Mouse (Mus musculus) MEL (cell line): ENCODE data around the gene Kit. TPM values are rescaled to one million over a fixed set of nuclear protein-coding genes. Genes with fewer than 3 reads are reported as not detected.

Experiments
- DNase-seq: peaks from one replicate; pipeline ENCODE4 v3.0.0; 2011; ENCODE audit warnings: low read depth, low spot score
- H3K27ac ChIP-seq: 2 replicates; pipeline ENCODE4 v1.5.1; 2012; ENCODE audit warnings: low read depth, mild to moderate bottlenecking, control low read depth, low read length, moderate library complexity; ENCODE audit not compliant: control insufficient read depth
- H3K27me3 ChIP-seq, 2 experiments: fragments of 150-350 bp in 1 of 2; sonication (generic) in 1 of 2; 2 replicates each; pipeline ENCODE4 v1.6.1; 2012; ENCODE audit warnings: low read length in 2 of 2, mild to moderate bottlenecking in 2 of 2, improper control_type of control experiment in 1 of 2, moderate library complexity in 1 of 2; ENCODE audit not compliant: insufficient read depth in 2 of 2, control insufficient read depth in 1 of 2
- H3K36me3 ChIP-seq, 2 experiments: 2 replicates each; pipeline ENCODE4 v1.6.1; 2012 to 2014; ENCODE audit warnings: low read length in 2 of 2, improper control_type of control experiment in 1 of 2, inconsistent platforms in 1 of 2, mild to moderate bottlenecking in 1 of 2; ENCODE audit not compliant: insufficient read depth in 2 of 2, control insufficient read depth in 1 of 2
- H3K4me1 ChIP-seq, 2 experiments: fragments of 150-350 bp in 1 of 2; sonication (generic) in 1 of 2; 2 replicates each; pipeline ENCODE4 v1.6.1; 2012; ENCODE audit warnings: low read length in 2 of 2, improper control_type of control experiment in 1 of 2, mild to moderate bottlenecking in 1 of 2; ENCODE audit not compliant: insufficient read depth in 2 of 2, control insufficient read depth in 1 of 2
- H3K4me3 ChIP-seq, 2 experiments: fragments of 150-350 bp in 1 of 2; sonication (generic) in 1 of 2; 2 replicates each; pipeline ENCODE4 v1.5.1; 2012; ENCODE audit warnings: low read depth in 2 of 2, low read length in 2 of 2, mild to moderate bottlenecking in 2 of 2, moderate library complexity in 2 of 2, control low read depth in 1 of 2, improper control_type of control experiment in 1 of 2; ENCODE audit not compliant: control insufficient read depth in 1 of 2, insufficient read depth in 1 of 2
- H3K79me2 ChIP-seq: 2 replicates; pipeline ENCODE4 v1.6.1; 2012; ENCODE audit warnings: mild to moderate bottlenecking, low read length, moderate library complexity; ENCODE audit not compliant: control insufficient read depth, poor library complexity, insufficient read depth
- H3K9ac ChIP-seq: 2 replicates; pipeline ENCODE4 v1.6.1; 2012; ENCODE audit warnings: low read depth, mild to moderate bottlenecking, control low read depth, low read length, moderate library complexity; ENCODE audit not compliant: control insufficient read depth, poor library complexity, severe bottlenecking
- H3K9me3 ChIP-seq: fragments of 150-350 bp; sonication (generic); replicated peaks from 2 replicates; pipeline ENCODE4 v1.6.1; 2012; ENCODE audit warnings: mild to moderate bottlenecking, low read length, improper control_type of control experiment, moderate library complexity; ENCODE audit not compliant: insufficient read depth
- ELF1 ChIP-seq: IDR thresholded peaks from 2 replicates; pipeline ENCODE4 v1.6.1; 2014; ENCODE audit warnings: low read depth, mild to moderate bottlenecking, inconsistent platforms, low read length, improper control_type of control experiment, moderate library complexity
- ETS1 ChIP-seq: IDR thresholded peaks from 2 replicates; pipeline ENCODE4 v1.6.1; 2012; ENCODE audit warnings: low read depth, mild to moderate bottlenecking, inconsistent platforms, low read length, improper control_type of control experiment, moderate library complexity
- GABPA ChIP-seq: IDR thresholded peaks from 2 replicates; pipeline ENCODE4 v1.6.1; 2012; ENCODE audit warnings: low read depth, mild to moderate bottlenecking, inconsistent platforms, low read length, improper control_type of control experiment, moderate library complexity
- GATA1 ChIP-seq: IDR thresholded peaks from 2 replicates; pipeline ENCODE4 v1.6.1; 2011; ENCODE audit warnings: low read depth, low read length, improper control_type of control experiment
- JUND ChIP-seq: IDR thresholded peaks from 2 replicates; pipeline ENCODE4 v1.6.1; 2011; ENCODE audit warnings: low read depth, mild to moderate bottlenecking, improper control_type of control experiment, low read length
- KAT2A ChIP-seq: conservative IDR thresholded peaks from 2 replicates; pipeline ENCODE4 v1.6.1; 2012; ENCODE audit warnings: low read depth, low read length, improper control_type of control experiment, inconsistent platforms
- MAFK ChIP-seq: IDR thresholded peaks from 2 replicates; pipeline ENCODE4 v1.6.1; 2011; ENCODE audit warnings: low read depth, mild to moderate bottlenecking, low read length, improper control_type of control experiment, borderline replicate concordance
- MAX ChIP-seq: IDR thresholded peaks from 2 replicates; pipeline ENCODE4 v1.6.1; 2011; ENCODE audit warnings: low read length, improper control_type of control experiment
- MAZ ChIP-seq: IDR thresholded peaks from 2 replicates; pipeline ENCODE4 v1.6.1; 2012; ENCODE audit warnings: low read depth, mild to moderate bottlenecking, inconsistent platforms, low read length, improper control_type of control experiment
- MYC ChIP-seq: IDR thresholded peaks from 2 replicates; pipeline ENCODE4 v1.6.1; 2011; ENCODE audit warnings: low read depth, mild to moderate bottlenecking, low read length, improper control_type of control experiment, moderate library complexity
- NELFE ChIP-seq: IDR thresholded peaks from 2 replicates; pipeline ENCODE4 v1.6.1; 2011; ENCODE audit warnings: low read depth, low read length, improper control_type of control experiment
- POLR2A ChIP-seq, 2 experiments: IDR thresholded peaks; 2 replicates each; pipeline ENCODE4 v1.6.1; 2011 to 2012; ENCODE audit warnings: low read length in 2 of 2, mild to moderate bottlenecking in 2 of 2, control low read depth in 1 of 2, improper control_type of control experiment in 1 of 2, low read depth in 1 of 2, moderate library complexity in 1 of 2; ENCODE audit not compliant: control insufficient read depth in 1 of 2, insufficient read depth in 1 of 2, poor library complexity in 1 of 2
- POLR2AphosphoS5 ChIP-seq: IDR thresholded peaks from 2 replicates; pipeline ENCODE4 v1.6.1; 2012; ENCODE audit warnings: low read depth, borderline replicate concordance, mild to moderate bottlenecking, inconsistent platforms, low read length, moderate library complexity, mixed read lengths
- RCOR1 ChIP-seq: IDR thresholded peaks from 2 replicates; pipeline ENCODE4 v1.6.1; 2012; ENCODE audit warnings: low read depth, mild to moderate bottlenecking, inconsistent platforms, low read length, improper control_type of control experiment
- SIN3A ChIP-seq: IDR thresholded peaks from 2 replicates; pipeline ENCODE4 v1.6.1; 2012; ENCODE audit warnings: low read length, improper control_type of control experiment, inconsistent platforms
- USF1 ChIP-seq: IDR thresholded peaks from 2 replicates; pipeline ENCODE4 v1.6.1; 2014; ENCODE audit warnings: low read depth, mild to moderate bottlenecking, inconsistent platforms, low read length, improper control_type of control experiment, moderate library complexity
- ZC3H11A ChIP-seq: IDR thresholded peaks from 2 replicates; pipeline ENCODE4 v1.6.1; 2012; ENCODE audit warnings: low read depth, mild to moderate bottlenecking, inconsistent platforms, low read length, improper control_type of control experiment
- ZKSCAN1 ChIP-seq: IDR thresholded peaks from 2 replicates; pipeline ENCODE4 v1.6.1; 2012; ENCODE audit warnings: low read depth, mild to moderate bottlenecking, inconsistent platforms, low read length, improper control_type of control experiment, moderate library complexity
- ZMIZ1 ChIP-seq: IDR thresholded peaks from 2 replicates; pipeline ENCODE4 v1.6.1; 2012; ENCODE audit warnings: low read depth, mild to moderate bottlenecking, inconsistent platforms, low read length, improper control_type of control experiment, moderate library complexity
- polyA plus RNA-seq, 2 experiments: library from polyadenylated mRNA; stranded (reverse) in 1 of 2; unstranded in 1 of 2; fragments of >175 nt in 1 of 2; fragments of >200 nt in 1 of 2; gene quantifications; 2 replicates each; pipeline versions ENCODE4 v1.2.1 to v1.2.4; 2012; ENCODE audit warnings: low replicate concordance in 2 of 2, low read depth in 1 of 2; ENCODE audit not compliant: insufficient read length in 2 of 2, insufficient read depth in 1 of 2, missing spikeins in 1 of 2
- total RNA-seq: library from RNA; depleted of rRNA; stranded (reverse); fragments of 300-350 nt; gene quantifications from 2 replicates; pipeline ENCODE4 v1.2.3, GENCODE M21; 2012

Kit gene
- total and polyA plus RNA-seq, 3 experiments: 1.0 to 1.8 TPM; not detected in 1

- no peak overlapping the region for H3K9ac ChIP-seq
- peaks cover 3 to 26% of the 10 kb centered on the region in 2 experiments; a peak in 3 of 4 replicates for H3K4me1 ChIP-seq
- H3K36me3 ChIP-seq: peaks cover 0 to 20% of the 10 kb centered on the region in 2 experiments; a peak in 2 of 4 replicates
- H3K79me2 ChIP-seq: no peaks in the 10 kb centered on the region
- peak; percentile 25 for DNase-seq
- no peak for TF ChIP-seq ZC3H11A
- no peak for TF ChIP-seq NELFE
- TF ChIP-seq MYC: no peak
- H3K27ac ChIP-seq: peak overlapping the region; percentile 94; the same call in 1 of the 2 replicates
- no peak overlapping the region for H3K4me3 ChIP-seq
- no peaks in the 10 kb centered on the region for H3K9me3 ChIP-seq
- H3K27me3 ChIP-seq: no peaks in the 10 kb centered on the region
These were observed 47.7 kb downstream of the Kit start for GRCm38 (mm10) chr5:75622401-75622800.

GRCm38 (mm10) chr5:75623007-75623406, 48.3 kb downstream of the Kit start:
- peak; percentile 27 for DNase-seq
- H3K79me2 ChIP-seq: no peaks in the 10 kb centered on the region
- H3K27ac ChIP-seq: peak overlapping the region; percentile 94
- TF ChIP-seq MAZ (no peak), POLR2AphosphoS5 (no peak), GABPA (no peak), USF1 (peak; percentile 47; the same call in 1 of the 2 replicates), SIN3A (no peak; the same call in 1 of the 2 replicates), MAFK (no peak), GATA1 (peak; percentile 28; the same call in 1 of the 2 replicates), POLR2A (IDR thresholded peaks at IDR 0.05; ENCODE audit: control insufficient read depth in 1 of 2, insufficient read depth in 1 of 2, low read depth in 1 of 2, low read length in 2 of 2, poor library complexity in 1 of 2) (no peak), RCOR1 (no peak), ZC3H11A (no peak), KAT2A (no peak), NELFE (no peak), ZMIZ1 (no peak), ELF1 (no peak)
- no peaks in the 10 kb centered on the region for H3K27me3 ChIP-seq
- H3K9ac ChIP-seq: peak overlapping the region; percentile 65
- peaks cover 0 to 20% of the 10 kb centered on the region in 2 experiments; a peak in 2 of 4 replicates for H3K36me3 ChIP-seq
- peaks cover 3 to 26% of the 10 kb centered on the region in 2 experiments; a peak in 3 of 4 replicates for H3K4me1 ChIP-seq
- H3K9me3 ChIP-seq: no peaks in the 10 kb centered on the region
- H3K4me3 ChIP-seq: peak overlapping the region; percentile 8 to 53; a peak in 2 of 4 replicates

GRCm38 (mm10) chr5:75623520-75623919, 48.8 kb downstream of the Kit start:
- H3K4me3 ChIP-seq: peak overlapping the region; percentile 50 to 53
- no peaks in the 10 kb centered on the region for H3K9me3 ChIP-seq
- peaks cover 0 to 20% of the 10 kb centered on the region in 2 experiments; a peak in 2 of 4 replicates for H3K36me3 ChIP-seq
- H3K79me2 ChIP-seq: no peaks in the 10 kb centered on the region
- TF ChIP-seq JUND (peak; percentile 87; the same call in 1 of the 2 replicates), ZKSCAN1 (no peak), POLR2AphosphoS5 (no peak), ETS1 (no peak), ELF1 (no peak), MAX (no peak), USF1 (no peak)
- DNase-seq: peak; percentile 73
- H3K27me3 ChIP-seq: no peaks in the 10 kb centered on the region
- peak overlapping the region; percentile 65 for H3K9ac ChIP-seq
- peak overlapping the region; percentile 94 for H3K27ac ChIP-seq
- H3K4me1 ChIP-seq: peaks cover 3 to 26% of the 10 kb centered on the region in 2 experiments; a peak in 3 of 4 replicates
